Mouse (Mus musculus) hindbrain, embryonic 12.5 days (tissue): ENCODE data around the gene Olfr1393. TPM values are rescaled to one million over a fixed set of nuclear protein-coding genes. Genes with fewer than 3 reads are reported as not detected.

Experiments
- ATAC-seq: fragments of 200-750 bp; cut with Nextera tagmentation; 2 replicates; pipeline ENCODE4 v1.8.0; 2017; ENCODE audit warnings: moderate TSS enrichment; ENCODE audit not compliant: low FRiP score
- H3K27ac ChIP-seq: fragments of 300-500 bp; sonication (generic); 2 replicates; pipeline ENCODE4 v1.5.1; 2016; ENCODE audit warnings: mild to moderate bottlenecking
- H3K27me3 ChIP-seq: fragments of 300-500 bp; sonication (generic); 2 replicates; pipeline ENCODE4 v1.6.1; 2016; ENCODE audit warnings: mild to moderate bottlenecking
- H3K36me3 ChIP-seq: fragments of 300-500 bp; sonication (generic); 2 replicates; pipeline ENCODE4 v1.6.1; 2016; ENCODE audit warnings: mild to moderate bottlenecking
- H3K4me1 ChIP-seq: fragments of 300-500 bp; sonication (generic); 2 replicates; pipeline ENCODE4 v1.6.1; 2016
- H3K4me2 ChIP-seq: fragments of 300-500 bp; sonication (generic); replicated peaks from 2 replicates; pipeline ENCODE4 v1.6.1; 2016; ENCODE audit warnings: mild to moderate bottlenecking
- H3K4me3 ChIP-seq: fragments of 300-500 bp; sonication (generic); 2 replicates; pipeline ENCODE4 v1.5.1; 2016; ENCODE audit warnings: mild to moderate bottlenecking
- H3K9ac ChIP-seq: fragments of 300-500 bp; sonication (generic); 2 replicates; pipeline ENCODE4 v1.6.1; 2016; ENCODE audit warnings: mild to moderate bottlenecking, moderate library complexity
- H3K9me3 ChIP-seq: fragments of 300-500 bp; sonication (generic); replicated peaks from 2 replicates; pipeline ENCODE4 v1.6.1; 2016; ENCODE audit warnings: mild to moderate bottlenecking
- WGBS: fragments of 180-500 bp; shearing (Covaris S2); methylation state at CpG from one replicate; pipeline ENCODE4 v1.1.7; 2016; 5-methylcytosine and 5-hydroxymethylcytosine counted together
- polyA plus RNA-seq: library from polyadenylated mRNA; unstranded; fragments of >200 nt; fragmentation: Nextera tagmentation; extraction: Ambion mirVana; gene quantifications from 2 replicates; pipeline ENCODE4 v1.2.1, GENCODE M21; 2016

The Olfr1393 gene
- polyA plus RNA-seq, 1 experiment from 2014 or later, result not detected

DNA sequence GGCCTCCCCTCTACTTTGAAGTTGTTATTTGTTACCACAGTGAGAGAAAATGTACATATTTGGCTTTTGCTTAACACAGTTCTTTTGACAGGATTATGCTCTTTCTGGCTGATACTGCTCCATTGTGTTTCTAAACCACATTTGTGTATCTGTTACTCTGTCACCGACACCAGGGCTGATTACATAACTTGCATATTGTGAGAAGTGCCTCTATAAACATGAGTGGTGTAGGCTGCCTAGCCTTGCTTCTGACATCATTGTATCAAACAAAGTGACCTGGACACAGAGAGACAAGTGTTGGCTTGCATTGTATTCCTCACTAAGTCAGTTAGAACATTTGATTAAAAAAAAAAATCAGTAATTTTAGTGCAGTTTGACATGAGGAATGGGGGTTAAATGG is 18.3 kb upstream of the Olfr1393 start:
- Histone ChIP-seq H3K36me3 (peaks cover 33% of the 10 kb centered on the region), H3K9ac (no peak overlapping the region), H3K4me2 (no peak overlapping the region), H3K27me3 (no peaks in the 10 kb centered on the region), H3K4me1 (no peaks in the 10 kb centered on the region), H3K9me3 (no peaks in the 10 kb centered on the region), H3K27ac (no peak overlapping the region), H3K4me3 (no peak overlapping the region)
- no peak for ATAC-seq
- 66% methylated on average over 1 of the region's 1 CpGs for WGBS

- H3K36me3 ChIP-seq, result peaks cover 28% of the 10 kb centered on the region
- H3K4me3 ChIP-seq, result no peak overlapping the region
- H3K9ac ChIP-seq, result no peak overlapping the region
- no peak overlapping the region for H3K4me2 ChIP-seq
- no peaks in the 10 kb centered on the region for H3K4me1 ChIP-seq
- ATAC-seq, result no peak
- H3K9me3 ChIP-seq, result no peaks in the 10 kb centered on the region
- H3K27me3 ChIP-seq, result no peaks in the 10 kb centered on the region
- H3K27ac ChIP-seq, result no peak overlapping the region
- WGBS, result 96% methylated on average over 19 of the region's 21 CpGs
Observed at GRCm38 (mm10) chr11:49260598-49261312, 17.3 kb upstream of the Olfr1393 start.

- Histone ChIP-seq H3K27me3 (no peaks in the 10 kb centered on the region), H3K4me1 (no peaks in the 10 kb centered on the region), H3K4me3 (no peak overlapping the region), H3K27ac (no peak overlapping the region), H3K4me2 (no peak overlapping the region), H3K9me3 (no peaks in the 10 kb centered on the region), H3K36me3 (peaks cover 28% of the 10 kb centered on the region), H3K9ac (no peak overlapping the region)
- ATAC-seq, result no peak
- WGBS, result 93% methylated on average over 14 of the region's 14 CpGs
Observed at GRCm38 (mm10) chr11:49261313-49261855, 16.7 kb upstream of the Olfr1393 start.

GRCm38 (mm10) chr11:49262286-49262685 is 15.8 kb upstream of the Olfr1393 start:
- H3K4me2 ChIP-seq, result no peak overlapping the region
- no peak overlapping the region for H3K4me3 ChIP-seq
- ATAC-seq, result no peak
- peaks cover 28% of the 10 kb centered on the region for H3K36me3 ChIP-seq
- no peak overlapping the region for H3K9ac ChIP-seq
- H3K27me3 ChIP-seq, result no peaks in the 10 kb centered on the region
- H3K27ac ChIP-seq, result no peak overlapping the region
- no peaks in the 10 kb centered on the region for H3K9me3 ChIP-seq
- WGBS, result 92% methylated on average over 5 of the region's 5 CpGs
- H3K4me1 ChIP-seq, result no peaks in the 10 kb centered on the region

DNA sequence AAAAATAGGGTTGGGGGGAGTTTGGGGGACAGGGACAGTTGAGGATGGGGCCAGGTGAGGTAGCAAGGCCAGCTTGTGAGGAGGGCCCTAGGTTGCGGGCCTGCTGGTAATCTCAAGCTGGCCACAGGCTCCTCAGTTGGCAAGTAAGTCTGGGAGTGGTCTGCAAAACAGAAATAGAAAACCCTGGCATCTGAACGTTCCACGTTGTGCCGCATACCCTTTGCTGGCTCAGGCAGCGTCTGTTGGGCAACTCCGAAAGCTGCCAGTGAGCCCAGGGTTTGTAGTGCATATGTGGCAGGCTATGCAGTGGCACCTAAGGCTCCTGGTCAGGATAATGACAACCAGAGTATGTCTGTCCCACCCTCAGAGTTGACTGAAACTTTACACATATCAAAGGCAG is 15.0 kb upstream of the Olfr1393 start:
- no peak for ATAC-seq
- H3K9ac ChIP-seq, result no peak overlapping the region
- H3K36me3 ChIP-seq, result peaks cover 28% of the 10 kb centered on the region
- 98% methylated on average over 6 of the region's 6 CpGs for WGBS
- H3K4me3 ChIP-seq, result no peak overlapping the region
- no peaks in the 10 kb centered on the region for H3K4me1 ChIP-seq
- H3K27ac ChIP-seq, result no peak overlapping the region
- no peak overlapping the region for H3K4me2 ChIP-seq
- no peaks in the 10 kb centered on the region for H3K9me3 ChIP-seq
- no peaks in the 10 kb centered on the region for H3K27me3 ChIP-seq

- Histone ChIP-seq H3K4me2 (no peak overlapping the region), H3K9ac (no peak overlapping the region), H3K4me1 (no peaks in the 10 kb centered on the region), H3K9me3 (no peaks in the 10 kb centered on the region), H3K36me3 (peaks cover 28% of the 10 kb centered on the region), H3K27ac (no peak overlapping the region), H3K4me3 (no peak overlapping the region), H3K27me3 (no peaks in the 10 kb centered on the region)
- no peak for ATAC-seq
- WGBS, result 90% methylated on average over 7 of the region's 7 CpGs
Observed at GRCm38 (mm10) chr11:49264081-49264480, 14.0 kb upstream of the Olfr1393 start.

GRCm38 (mm10) chr11:49264622-49265021 is 13.5 kb upstream of the Olfr1393 start:
- ATAC-seq, result no peak
- H3K9ac ChIP-seq, result no peak overlapping the region

GRCm38 (mm10) chr11:49265101-49265500 is 13.0 kb upstream of the Olfr1393 start:
- Histone ChIP-seq H3K36me3 (peaks cover 28% of the 10 kb centered on the region), H3K4me1 (no peaks in the 10 kb centered on the region), H3K27me3 (no peaks in the 10 kb centered on the region), H3K9ac (no peak overlapping the region), H3K4me3 (no peak overlapping the region), H3K27ac (no peak overlapping the region), H3K9me3 (no peaks in the 10 kb centered on the region), H3K4me2 (no peak overlapping the region)
- 85% methylated on average over 8 of the region's 8 CpGs for WGBS
- ATAC-seq, result no peak

More at GRCm38 (mm10) chr11:49264622-49265021, 13.5 kb upstream of the Olfr1393 start:
- peaks cover 28% of the 10 kb centered on the region for H3K36me3 ChIP-seq
- H3K27ac ChIP-seq, result no peak overlapping the region
- H3K4me1 ChIP-seq, result no peaks in the 10 kb centered on the region
- no peaks in the 10 kb centered on the region for H3K27me3 ChIP-seq
- H3K4me2 ChIP-seq, result no peak overlapping the region
- WGBS, result 82% methylated on average over 11 of the region's 11 CpGs
- no peak overlapping the region for H3K4me3 ChIP-seq
- H3K9me3 ChIP-seq, result no peaks in the 10 kb centered on the region

DNA sequence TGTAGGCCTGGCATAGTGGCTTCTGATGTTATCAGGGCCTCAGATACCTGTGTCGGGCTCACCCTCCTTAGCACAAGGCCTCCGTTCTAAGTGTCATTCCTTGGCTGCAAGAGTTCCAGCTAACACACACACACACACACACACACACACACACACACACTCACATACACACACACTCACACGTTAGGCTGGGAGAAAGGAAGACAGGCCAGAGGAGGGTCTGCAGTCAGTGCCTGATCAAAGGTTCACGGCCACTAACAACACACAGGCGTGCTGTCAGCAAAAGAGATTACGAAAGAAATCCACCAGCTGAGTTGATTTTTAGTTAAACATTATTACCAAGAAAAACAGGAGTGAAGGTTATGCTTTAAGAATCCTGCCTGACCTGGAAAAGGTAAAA is 11.4 kb upstream of the Olfr1393 start:
- no peak overlapping the region for H3K4me3 ChIP-seq
- H3K9ac ChIP-seq, result no peak overlapping the region
- no peak for ATAC-seq
- no peaks in the 10 kb centered on the region for H3K9me3 ChIP-seq
- H3K4me1 ChIP-seq, result no peaks in the 10 kb centered on the region
- 89% methylated on average over 6 of the region's 6 CpGs for WGBS
- no peak overlapping the region for H3K27ac ChIP-seq
- H3K27me3 ChIP-seq, result no peaks in the 10 kb centered on the region
- H3K4me2 ChIP-seq, result no peak overlapping the region
- H3K36me3 ChIP-seq, result peaks cover 13% of the 10 kb centered on the region

DNA sequence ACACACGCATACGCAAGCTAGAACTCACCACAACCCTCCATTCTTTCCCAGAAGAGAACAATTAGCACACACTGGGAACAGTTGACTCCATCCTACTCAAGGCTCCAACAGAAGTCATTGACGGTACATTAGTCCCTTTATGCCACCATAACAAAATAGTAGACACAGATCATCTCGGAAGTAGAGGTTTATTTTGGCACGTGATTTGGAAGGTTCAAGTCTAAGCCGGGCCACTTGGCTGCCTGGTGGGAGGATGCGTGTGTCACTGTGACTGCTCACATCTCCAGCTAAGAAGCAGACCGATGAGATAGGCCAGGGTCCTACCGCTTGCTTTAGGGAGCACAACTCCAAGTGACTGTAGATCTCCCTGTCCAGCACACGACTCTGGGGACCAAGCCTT is 10.8 kb upstream of the Olfr1393 start:
- Histone ChIP-seq H3K4me3 (no peak overlapping the region), H3K9ac (no peak overlapping the region), H3K4me1 (no peaks in the 10 kb centered on the region), H3K27me3 (no peaks in the 10 kb centered on the region), H3K9me3 (no peaks in the 10 kb centered on the region), H3K27ac (no peak overlapping the region), H3K4me2 (no peak overlapping the region), H3K36me3 (peaks cover 7% of the 10 kb centered on the region)
- no peak for ATAC-seq
- WGBS, result 88% methylated on average over 10 of the region's 10 CpGs

DNA sequence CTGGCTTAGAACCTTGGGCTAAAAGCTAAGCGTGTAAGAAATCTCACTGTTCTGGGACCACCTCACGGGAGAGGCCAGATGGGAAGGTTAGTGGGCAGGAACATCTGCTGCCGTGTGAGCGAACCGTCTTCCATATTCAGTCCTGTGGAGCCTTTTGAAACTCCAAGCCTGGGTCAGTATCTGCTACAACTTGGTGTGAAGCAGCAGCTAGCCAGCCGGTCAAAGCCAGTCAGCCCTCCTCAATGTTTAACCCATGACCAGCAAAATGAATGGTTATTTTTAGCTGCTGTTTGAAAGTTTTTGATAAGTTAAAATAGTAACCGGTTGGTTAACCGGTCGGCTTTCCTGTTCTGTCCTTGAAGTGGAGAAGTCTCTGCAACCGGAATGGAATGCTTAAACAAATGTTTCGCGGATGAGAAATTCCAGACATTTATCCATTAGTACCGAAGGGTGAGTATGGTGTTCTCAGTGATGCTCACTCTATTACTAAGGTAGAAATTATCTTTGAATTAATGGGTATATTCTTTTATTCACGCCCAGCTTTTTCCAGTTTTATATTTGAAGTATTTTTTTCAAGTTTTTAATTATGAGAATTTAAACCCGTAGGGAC is 10.0 kb upstream of the Olfr1393 start:
- H3K4me1 ChIP-seq, result no peaks in the 10 kb centered on the region
- no peak for ATAC-seq
- WGBS, result 86% methylated on average over 15 of the region's 15 CpGs

GRCm38 (mm10) chr11:49269761-49270160 is 8.3 kb upstream of the Olfr1393 start:
- Histone ChIP-seq H3K9ac (no peak overlapping the region), H3K4me1 (peaks cover 6% of the 10 kb centered on the region), H3K4me3 (no peak overlapping the region), H3K4me2 (no peak overlapping the region), H3K27ac (no peak overlapping the region), H3K9me3 (no peaks in the 10 kb centered on the region), H3K36me3 (no peaks in the 10 kb centered on the region), H3K27me3 (no peaks in the 10 kb centered on the region)
- no peak for ATAC-seq
- WGBS, result 93% methylated on average over 9 of the region's 9 CpGs

More for the DNA sequence above, 10.0 kb upstream of the Olfr1393 start:
- Histone ChIP-seq H3K9me3 (no peaks in the 10 kb centered on the region), H3K27ac (no peak overlapping the region), H3K4me2 (no peak overlapping the region), H3K27me3 (no peaks in the 10 kb centered on the region), H3K36me3 (peaks cover 5% of the 10 kb centered on the region; the same call in 1 of the 2 replicates), H3K4me3 (no peak overlapping the region), H3K9ac (no peak overlapping the region)

DNA sequence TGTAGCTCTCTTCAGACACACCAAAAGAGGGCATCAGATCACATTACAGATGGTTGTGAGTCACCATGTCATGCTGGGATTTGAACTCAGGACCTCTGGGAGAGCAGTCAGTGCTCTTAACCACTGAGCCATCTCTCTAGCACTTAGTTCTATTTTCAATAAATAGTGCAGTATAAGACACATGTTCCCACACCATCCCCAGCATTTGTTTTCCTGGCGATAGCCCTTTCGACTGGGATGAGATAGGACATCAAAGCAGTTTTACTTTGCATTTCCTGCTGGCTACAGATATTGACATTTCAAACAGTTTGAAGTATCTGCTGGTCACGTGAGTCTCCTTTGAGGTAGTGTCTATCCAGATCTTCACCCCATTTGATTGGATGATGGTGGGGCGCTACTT is 7.7 kb upstream of the Olfr1393 start:
- ATAC-seq, result no peak
- no peak overlapping the region for H3K27ac ChIP-seq
- H3K9me3 ChIP-seq, result no peaks in the 10 kb centered on the region
- 91% methylated on average over 4 of the region's 4 CpGs for WGBS
- no peaks in the 10 kb centered on the region for H3K27me3 ChIP-seq
- H3K4me1 ChIP-seq, result peaks cover 6% of the 10 kb centered on the region
- H3K36me3 ChIP-seq, result no peaks in the 10 kb centered on the region
- H3K4me2 ChIP-seq, result no peak overlapping the region
- H3K9ac ChIP-seq, result no peak overlapping the region
- H3K4me3 ChIP-seq, result no peak overlapping the region
